Mouse (Mus musculus): ENCODE results near the gene Nup85.

Gene Nup85

DNA sequence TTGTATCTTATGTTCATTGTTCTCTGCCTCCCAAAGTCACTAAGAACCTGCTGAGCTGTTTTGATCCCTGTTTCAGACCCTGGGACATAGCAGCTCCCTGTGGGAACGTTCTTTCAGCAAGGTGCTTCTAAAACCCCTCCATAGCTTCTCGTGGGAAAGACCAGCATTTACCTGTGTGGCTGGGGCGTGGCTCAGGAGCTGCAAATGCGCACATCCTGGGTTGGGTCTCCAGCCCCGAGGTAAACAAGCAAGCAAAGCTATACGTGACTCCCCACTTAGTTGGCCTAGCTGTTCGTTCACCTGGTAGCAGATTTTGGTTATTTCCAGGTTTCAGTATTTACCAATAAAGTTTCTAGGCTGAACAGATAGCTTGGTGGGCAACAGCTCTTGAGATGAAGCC is 68.0 kb downstream of the Nup85 start:
- DNase-seq (ENCODE audit: low spot score in 2 of 2), result no peak

DNA sequence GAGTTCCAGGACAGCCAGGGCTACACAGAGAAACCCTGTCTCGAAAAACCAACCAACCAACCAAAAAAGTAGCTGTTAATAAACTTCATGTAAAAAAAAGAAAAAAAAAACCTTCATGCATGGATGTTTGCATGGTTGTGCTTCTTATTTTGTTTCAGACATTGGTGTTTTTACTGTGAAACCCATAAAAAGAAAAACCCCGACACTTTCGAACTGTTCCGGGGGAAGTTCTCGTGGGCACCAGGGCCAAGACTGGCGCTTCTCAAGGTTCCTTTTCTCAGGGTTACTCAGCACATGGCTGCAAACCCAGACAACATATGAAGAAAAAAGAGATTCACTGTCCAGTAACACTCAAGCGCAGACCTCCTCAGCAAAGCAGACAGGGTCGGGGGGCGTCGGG is 68.6 kb downstream of the Nup85 start:
- DNase-seq (ENCODE audit: low spot score in 2 of 2), result no peak
